Comparison of ENCODE assay signal across 7 mouse cellular contexts in genomic region chr3:105642186-105642585, GRCm38 (mm10). TPM values are rescaled to one million over a fixed set of nuclear protein-coding genes. Genes with fewer than 3 reads are reported as not detected.
DNase-seq lines count a peak whose midpoint lies in the region; ATAC-seq lines count a peak whose summit lies in the region.

No protein-coding gene starts in this region.

- H3K4me1 ChIP-seq in neural tube, embryonic 14.5 days (ENCODE audit: control insufficient read depth, insufficient read depth, low read length) = no peaks in the 10 kb centered on the region

- peak; percentile 35 for DNase-seq in layer of hippocampus, adult 9-11 months
- DNase-seq in layer of hippocampus, adult 8-10 months (ENCODE audit: low spot score in 2 of 2) = no peak
- peak; percentile 55 for DNase-seq in NIH3T3 (ENCODE audit: low read depth)
- DNase-seq in adrenal gland, postnatal 36 days = peak; percentile 45 to 61
- peak; percentile 56 to 72 for DNase-seq in heart, postnatal 14 days
- no peak for DNase-seq in T-cell, adult 2 months (ENCODE audit: low spot score)

- H3K9ac ChIP-seq in neural tube, embryonic 14.5 days (replicated peaks; ENCODE audit: low read depth, low read length) = no peak overlapping the region

- H3K27ac ChIP-seq in neural tube, embryonic 14.5 days (ENCODE audit: low read depth, low read length) = no peak overlapping the region

- WGBS in neural tube, embryonic 14.5 days = 61% methylated on average over 1 of the region's 1 CpGs

- intact Hi-C loops in heart, postnatal 14 days (cut with DNase I) = loop anchor here (1.0 to 10.0 kb wide), 3 partner anchors 192 to 525 kb away; no protein-coding TSS in a partner anchor

- H3K4me3 ChIP-seq in neural tube, embryonic 14.5 days (ENCODE audit: low read depth, low read length) = no peak overlapping the region

- no peak overlapping the region for H3K4me2 ChIP-seq in neural tube, embryonic 14.5 days (ENCODE audit: low read depth, low read length)

- no peaks in the 10 kb centered on the region for H3K9me3 ChIP-seq in neural tube, embryonic 14.5 days (ENCODE audit: control insufficient read depth, low read length)

- 0 out of 2 replicates have a peak, but pooled peaks have one; percentile 24 for ATAC-seq in neural tube, embryonic 14.5 days (ENCODE audit: low read depth)

- no peaks in the 10 kb centered on the region for H3K36me3 ChIP-seq in neural tube, embryonic 14.5 days (ENCODE audit: control insufficient read depth, insufficient read depth, low read length)

- H3K27me3 ChIP-seq in neural tube, embryonic 14.5 days (ENCODE audit: control insufficient read depth, insufficient read depth, low read length) = no peaks in the 10 kb centered on the region

RNA-seq across cellular contexts. Expression of gene Ddx20, which starts 45.2 kb away (rescaled TPM):
- 10 to 100 TPM; 12.6 to 13.5 (median 13.1) TPM for total RNA-seq in layer of hippocampus, adult 8-10 months (2022)
- 10 to 100 TPM; 16.4 to 19.5 TPM for total RNA-seq in adrenal gland, postnatal 36 days (2021)
- total RNA-seq in heart, postnatal 14 days (2021) = 10 to 100 TPM; 11.2 to 12.7 TPM
- 22.2 and 25.7 TPM in 2 replicates for polyA plus RNA-seq in neural tube, embryonic 14.5 days (2014; fragmentation: Nextera tagmentation; extraction: Ambion mirVana)

Comparison
In these comparisons a context has a peak if more than half of its experiments do, and no peak if none do; other contexts are left out.
1. DNase-seq: peak in layer of hippocampus, adult 9-11 months (single experiment), NIH3T3 (single experiment), adrenal gland, postnatal 36 days (2 of 2) and heart, postnatal 14 days (2 of 2); none in layer of hippocampus, adult 8-10 months (0 of 2) and T-cell, adult 2 months (single experiment).